Mouse (Mus musculus) olfactory bulb, adult 2 months (tissue): ENCODE measurements around the gene Dcdc2a.

Experiments used
- CTCF ChIP-seq: fragments of 200-500 bp; IDR thresholded peaks from 2 replicates; pipeline ENCODE4 v1.5.1; 2012; ENCODE audit warnings: low read depth, mild to moderate bottlenecking, low read length, moderate library complexity; ENCODE audit not compliant: insufficient read depth
- POLR2A ChIP-seq: fragments of 200-500 bp; IDR thresholded peaks from 2 replicates; pipeline ENCODE4 v1.6.1; 2012; ENCODE audit warnings: mild to moderate bottlenecking, low read depth, low read length, moderate library complexity; ENCODE audit not compliant: insufficient read depth

- TF ChIP-seq CTCF (no peak), POLR2A (no peak)
These were observed 59.7 kb downstream of the Dcdc2a start for GRCm38 (mm10) chr13:25115429-25115881.
